Mouse (Mus musculus): ENCODE results near the gene Carmil3. TPM values are rescaled to one million over a fixed set of nuclear protein-coding genes. Genes with fewer than 3 reads are reported as not detected.

Gene Carmil3
- total RNA-seq, 2 experiments from 2014 or later = 0.70 to 1.3 TPM

DNA sequence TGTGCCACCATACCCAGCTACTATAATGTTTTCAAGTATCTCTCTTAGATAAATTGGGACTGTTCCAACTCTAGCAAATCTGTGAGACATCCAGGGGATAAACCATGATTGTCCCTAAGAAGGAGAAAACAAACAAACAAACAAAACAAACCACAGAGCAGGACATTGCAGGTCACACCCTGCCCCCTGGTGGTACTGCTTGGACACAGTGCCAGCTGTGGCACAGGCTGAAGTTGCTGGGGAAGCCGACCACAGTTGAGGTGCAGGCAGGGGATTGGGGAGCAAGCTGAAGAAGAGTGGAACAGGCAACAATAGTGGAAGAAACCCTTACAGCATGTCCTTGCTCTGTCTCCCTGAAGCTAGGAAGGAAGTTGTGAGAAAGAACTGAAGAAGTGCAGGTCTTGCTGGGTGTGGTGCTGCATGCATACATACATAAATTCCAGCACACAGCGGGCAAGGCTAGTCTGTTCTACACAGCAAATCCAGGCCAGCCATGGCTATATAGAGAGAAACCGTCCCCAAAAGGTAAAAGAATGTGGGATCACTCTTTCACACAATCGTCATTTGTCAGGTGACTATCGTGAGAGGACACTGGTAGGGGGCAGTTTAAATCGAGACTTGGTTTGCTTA lies 45.8 kb downstream of the Carmil3 start:
- ATAC-seq (replicated peaks; ENCODE audit: low FRiP score, low TSS enrichment, poor library complexity, severe bottlenecking) = 0 out of 2 replicates have a peak, but pooled peaks have one; percentile 28

DNA sequence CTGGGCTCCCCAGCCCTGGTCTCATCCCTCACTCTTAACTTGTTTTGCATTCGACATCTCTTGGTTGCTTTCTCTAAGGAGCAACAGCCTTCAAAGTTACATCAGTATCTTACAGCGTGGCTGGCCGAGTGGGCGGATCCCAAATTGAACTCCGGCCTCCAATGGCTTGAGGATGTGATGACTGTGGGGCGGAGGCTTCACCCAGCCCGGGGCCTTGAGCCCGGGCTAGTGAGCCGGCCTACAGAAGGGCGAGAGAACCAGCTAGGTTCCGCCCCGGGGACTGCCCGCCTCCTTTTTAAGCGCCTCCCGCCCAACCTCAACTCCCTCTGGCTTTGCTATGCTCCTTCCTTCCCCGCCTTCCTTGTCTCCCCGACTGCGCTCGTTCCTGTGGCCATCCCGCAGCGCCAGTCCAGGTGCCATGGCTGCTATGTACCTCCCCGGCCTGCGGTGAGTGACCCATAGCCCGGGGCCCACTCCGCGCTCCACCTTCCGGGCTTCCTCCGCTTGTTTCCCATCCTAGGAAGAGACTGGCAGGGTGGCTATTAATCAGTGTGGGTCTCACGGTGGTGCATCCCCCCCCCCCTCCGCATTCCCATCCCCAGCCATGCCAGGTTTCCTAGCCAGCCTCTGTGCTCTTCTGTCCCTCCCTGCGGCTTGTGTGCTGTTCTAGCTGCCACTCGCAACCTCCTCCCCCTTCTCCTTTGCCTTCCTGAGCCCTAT lies 49.8 kb downstream of the Carmil3 start, which contains the start of gene Pck2:
Gene Pck2, plus strand, starts transcription at position 200 of the 720 bp plus-strand sequence.
- peak; percentile 89 for ATAC-seq (replicated peaks; ENCODE audit: low FRiP score, low TSS enrichment, poor library complexity, severe bottlenecking)

DNA sequence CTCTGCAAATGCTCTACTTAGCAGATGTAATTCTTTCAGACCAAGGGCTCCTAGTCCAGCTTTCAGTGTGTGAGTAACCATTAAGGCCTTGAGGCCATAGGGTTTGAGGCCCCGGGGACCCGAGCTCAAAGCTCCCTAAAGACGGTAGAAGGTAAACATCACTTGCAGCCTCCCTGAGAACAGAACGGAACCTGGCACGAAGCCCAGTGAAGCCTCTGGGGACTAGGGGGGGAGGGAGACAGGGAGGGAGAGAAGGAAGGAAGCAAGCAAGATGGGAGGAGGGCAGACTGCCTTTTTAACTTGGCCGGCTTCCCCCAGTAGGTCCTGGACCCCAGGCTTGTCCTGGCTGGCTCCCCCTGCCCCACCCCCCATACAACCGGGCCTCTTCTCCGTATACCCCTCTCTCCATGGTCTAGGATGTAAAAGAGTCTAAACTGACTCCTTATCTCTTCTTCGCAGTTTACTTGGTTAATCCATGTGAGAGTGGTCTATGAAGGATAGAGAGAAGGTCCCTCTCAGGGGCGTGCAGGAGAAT lies 50.4 kb downstream of the Carmil3 start:
- peak; percentile 35 for ATAC-seq (replicated peaks; ENCODE audit: low FRiP score, low TSS enrichment, poor library complexity, severe bottlenecking)

DNA sequence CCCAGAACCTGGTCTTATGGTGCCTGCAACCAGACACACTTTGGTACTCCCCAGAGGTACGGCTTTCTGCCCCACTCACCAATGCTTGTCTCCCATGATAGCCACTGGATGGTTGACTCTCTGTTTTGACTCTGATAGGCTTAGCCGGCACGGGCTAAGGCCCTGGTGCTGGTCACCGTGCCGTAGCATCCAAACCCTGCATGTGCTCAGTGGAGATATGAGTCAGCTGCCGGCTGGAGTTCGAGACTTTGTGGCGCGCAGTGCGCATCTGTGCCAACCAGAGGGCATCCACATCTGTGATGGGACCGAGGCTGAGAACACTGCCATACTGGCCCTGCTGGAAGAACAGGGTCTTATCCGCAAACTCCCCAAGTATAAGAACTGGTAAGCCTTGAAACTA lies 51.8 kb downstream of the Carmil3 start:
- ATAC-seq (replicated peaks; ENCODE audit: low FRiP score, low TSS enrichment, poor library complexity, severe bottlenecking) = peak; percentile 71

DNA sequence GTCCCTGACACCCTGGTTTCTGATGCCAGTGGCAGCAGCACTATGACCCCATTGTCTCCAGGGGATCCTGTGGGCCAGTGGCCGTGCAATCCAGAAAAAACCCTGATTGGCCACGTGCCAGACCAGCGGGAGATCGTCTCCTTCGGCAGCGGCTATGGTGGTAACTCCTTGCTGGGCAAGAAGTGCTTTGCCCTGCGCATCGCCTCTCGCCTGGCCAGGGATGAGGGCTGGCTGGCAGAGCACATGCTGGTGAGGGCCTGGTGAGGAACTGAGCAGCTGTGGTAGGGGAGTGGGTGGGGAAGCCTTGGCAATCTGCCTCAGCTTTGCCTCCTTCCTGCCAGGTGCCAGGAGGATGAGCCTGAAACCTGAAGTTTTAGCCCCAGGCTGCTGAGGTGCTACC lies 53.9 kb downstream of the Carmil3 start:
- ATAC-seq (replicated peaks; ENCODE audit: low FRiP score, low TSS enrichment, poor library complexity, severe bottlenecking) = no peak

DNA sequence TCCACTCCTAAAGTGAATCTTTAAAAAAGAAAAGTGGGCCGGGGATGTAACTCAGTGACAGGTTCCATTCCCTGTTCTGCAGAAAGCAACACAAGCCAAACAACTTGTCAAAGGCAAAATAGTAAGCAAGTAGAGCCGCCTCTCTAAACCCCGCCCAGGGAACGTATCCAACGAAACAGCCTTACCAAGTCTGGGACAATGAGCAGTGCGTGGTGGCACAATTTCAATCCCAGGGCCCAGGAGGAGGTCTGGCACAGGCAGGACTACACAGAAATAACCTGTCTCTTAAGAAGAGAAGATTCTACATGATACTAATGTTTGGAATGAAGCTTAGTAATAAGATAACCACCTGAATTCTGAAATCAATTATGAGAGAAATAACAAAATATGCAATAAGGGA lies 59.7 kb downstream of the Carmil3 start:
- no peak for ATAC-seq (replicated peaks; ENCODE audit: low FRiP score, low TSS enrichment, poor library complexity, severe bottlenecking)

DNA sequence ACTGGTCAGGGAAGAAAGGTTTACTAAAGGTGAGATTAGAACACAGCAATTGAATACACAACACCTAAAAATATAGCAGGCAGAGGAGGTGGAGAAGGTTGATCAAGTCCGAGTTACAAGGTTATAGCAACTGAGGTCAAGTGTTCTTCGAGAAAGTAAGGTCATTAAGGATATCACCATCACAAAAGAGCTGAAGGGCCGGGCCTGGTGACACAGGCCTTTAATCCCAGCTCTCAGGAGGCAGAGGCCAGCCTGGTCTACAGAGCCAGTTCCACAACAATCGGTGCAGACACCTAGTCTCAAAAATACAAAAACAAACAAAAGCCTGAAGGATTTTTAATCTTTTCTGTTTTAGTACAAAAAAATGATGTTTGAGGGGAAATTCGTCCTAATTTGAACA lies 60.9 kb downstream of the Carmil3 start:
- no peak for ATAC-seq (replicated peaks; ENCODE audit: low FRiP score, low TSS enrichment, poor library complexity, severe bottlenecking)

DNA sequence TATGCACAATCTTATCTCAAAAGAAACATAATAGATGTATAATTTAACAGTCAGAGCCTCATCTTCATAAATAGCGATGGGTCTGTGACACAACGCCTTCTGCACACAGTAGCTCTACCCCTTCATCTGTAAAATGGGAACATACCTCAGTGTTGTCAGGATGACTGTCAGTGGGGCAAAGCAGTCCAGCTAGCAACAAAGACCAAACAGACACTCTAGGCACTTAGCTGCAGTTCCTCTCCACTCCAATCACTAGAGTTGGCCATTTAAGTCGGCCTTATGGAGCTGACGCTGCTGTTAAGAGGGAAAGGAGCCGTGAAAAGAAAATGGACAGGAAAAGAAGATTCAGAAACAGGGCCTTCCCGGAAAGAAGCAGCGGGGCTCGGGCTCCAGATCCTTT lies 61.3 kb downstream of the Carmil3 start:
- ATAC-seq (replicated peaks; ENCODE audit: low FRiP score, low TSS enrichment, poor library complexity, severe bottlenecking) = no peak

DNA sequence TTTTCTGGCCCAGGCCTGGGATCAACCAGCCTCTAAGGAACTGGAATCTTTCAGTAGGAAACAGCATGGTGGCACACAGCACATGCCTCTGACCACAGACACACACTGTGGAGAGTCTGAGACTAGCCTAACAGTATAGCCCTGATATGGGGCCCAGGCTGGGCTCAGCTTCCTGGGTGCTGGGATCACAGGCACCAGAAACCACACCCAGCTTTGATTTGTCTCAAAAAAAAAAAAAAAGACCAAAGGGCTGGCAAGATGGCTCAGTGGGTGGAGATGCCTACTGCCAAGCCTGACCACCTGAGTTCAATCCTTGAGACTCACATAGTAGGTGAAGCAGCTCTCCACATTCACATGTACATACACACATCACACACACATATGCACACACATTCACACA lies 64.2 kb downstream of the Carmil3 start:
- ATAC-seq (replicated peaks; ENCODE audit: low FRiP score, low TSS enrichment, poor library complexity, severe bottlenecking) = no peak

DNA sequence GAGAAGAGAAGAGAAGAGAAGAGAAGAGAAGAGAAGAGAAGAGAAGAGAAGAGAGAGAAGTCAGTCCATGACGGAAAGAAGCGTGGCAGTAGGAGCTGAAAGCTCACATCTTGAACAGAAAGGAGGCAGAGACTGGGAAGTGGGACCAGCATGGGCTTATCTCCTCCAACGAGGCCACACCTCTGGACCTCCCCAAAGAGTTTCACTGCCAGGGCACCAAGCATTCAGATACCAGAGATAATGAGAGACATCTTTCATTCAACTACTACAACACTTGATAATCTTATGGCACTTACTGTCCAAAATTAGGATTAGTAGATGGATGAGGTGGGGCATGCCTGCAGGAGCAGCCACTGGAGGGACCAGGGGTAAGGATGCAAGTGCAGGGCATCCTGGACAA lies 65.3 kb downstream of the Carmil3 start:
- no peak for ATAC-seq (replicated peaks; ENCODE audit: low FRiP score, low TSS enrichment, poor library complexity, severe bottlenecking)

DNA sequence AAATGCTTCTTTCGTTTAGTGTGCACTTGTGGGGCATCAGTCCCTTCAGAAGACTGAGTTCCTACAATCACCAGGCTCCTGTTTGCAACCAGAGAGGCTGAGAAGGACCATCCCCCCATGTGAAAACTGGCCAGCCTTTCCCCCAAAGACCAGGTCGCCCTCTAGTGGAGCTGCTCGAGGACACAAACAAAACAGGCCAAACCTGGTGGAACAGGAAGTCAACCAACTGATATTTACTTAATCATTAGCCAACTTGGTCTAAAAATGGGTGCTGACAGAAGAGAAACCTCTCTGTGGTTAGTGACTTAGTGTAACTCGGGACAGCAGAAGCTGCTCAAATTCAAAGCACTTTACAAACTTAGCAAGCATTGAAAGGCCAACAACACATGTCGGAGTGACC lies 66.6 kb downstream of the Carmil3 start:
- ATAC-seq (replicated peaks; ENCODE audit: low FRiP score, low TSS enrichment, poor library complexity, severe bottlenecking) = 0 out of 2 replicates have a peak, but pooled peaks have one; percentile 10

DNA sequence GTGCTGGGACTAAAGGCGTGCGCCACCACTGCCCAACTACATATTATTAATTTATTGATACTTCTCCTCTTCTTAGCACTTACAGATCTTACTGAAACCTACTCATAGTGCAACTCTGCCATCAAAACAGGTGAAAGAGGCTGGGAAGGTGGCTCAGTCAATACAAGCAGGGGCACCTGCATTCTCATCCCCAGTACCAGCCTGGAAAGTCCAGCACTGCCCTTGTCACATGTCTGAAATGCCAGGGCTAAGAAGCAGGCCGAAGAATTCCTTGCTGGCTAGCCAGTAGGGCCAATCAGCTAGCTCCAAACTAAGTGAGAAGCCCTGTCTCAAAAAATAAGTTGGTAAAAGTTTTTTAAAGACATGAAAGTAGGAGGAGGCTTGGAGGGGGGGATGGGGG lies 67.1 kb downstream of the Carmil3 start:
- no peak for ATAC-seq (replicated peaks; ENCODE audit: low FRiP score, low TSS enrichment, poor library complexity, severe bottlenecking)

Other genes starting within 250 kb of the Carmil3 start
- 103 and 133 TPM in 2 replicates for gene Dhrs4, start 11.9 kb upstream of the Carmil3 start, total RNA-seq (2014; fragmentation: Nextera tagmentation)
- gene Dhrs4, start 11.9 kb upstream of the Carmil3 start, total RNA-seq (2017) = 128 and 189 TPM in 2 replicates
- gene Cpne6, start 19.8 kb downstream of the Carmil3 start, total RNA-seq (2014; fragmentation: Nextera tagmentation) = not detected in 2 replicates
- not detected in 2 replicates for gene Cpne6, start 19.8 kb downstream of the Carmil3 start, total RNA-seq (2017)
- not detected in 2 replicates for gene Nrl, start 34.3 kb downstream of the Carmil3 start, total RNA-seq (2014; fragmentation: Nextera tagmentation)
- gene Nrl, start 34.3 kb downstream of the Carmil3 start, total RNA-seq (2017) = not detected in 2 replicates
- gene Pck2, start 49.6 kb downstream of the Carmil3 start, total RNA-seq (2014; fragmentation: Nextera tagmentation) = 66.0 and 88.0 TPM in 2 replicates
- 48.7 and 55.6 TPM in 2 replicates for gene Pck2, start 49.6 kb downstream of the Carmil3 start, total RNA-seq (2017)
- gene Dcaf11, start 69.4 kb downstream of the Carmil3 start, total RNA-seq (2014; fragmentation: Nextera tagmentation) = 41.6 and 45.9 TPM in 2 replicates
- gene Dcaf11, start 69.4 kb downstream of the Carmil3 start, total RNA-seq (2017) = 48.3 and 115 TPM in 2 replicates
- 2.7 TPM in 1 of 2 replicates, not detected in the other for gene A730061H03Rik, start 69.8 kb downstream of the Carmil3 start, total RNA-seq (2014; fragmentation: Nextera tagmentation)
- 14.8 TPM in 1 of 2 replicates, not detected in the other for gene A730061H03Rik, start 69.8 kb downstream of the Carmil3 start, total RNA-seq (2017)
- gene Fitm1, start 85.0 kb downstream of the Carmil3 start, total RNA-seq (2014; fragmentation: Nextera tagmentation) = not detected in 2 replicates
- not detected in 2 replicates for gene Fitm1, start 85.0 kb downstream of the Carmil3 start, total RNA-seq (2017)
- 311 and 359 TPM in 2 replicates for gene Psme1, start 87.5 kb downstream of the Carmil3 start, total RNA-seq (2014; fragmentation: Nextera tagmentation)
- gene Psme1, start 87.5 kb downstream of the Carmil3 start, total RNA-seq (2017) = 249 and 300 TPM in 2 replicates
- 37.3 and 44.8 TPM in 2 replicates for gene Emc9, start 94.7 kb downstream of the Carmil3 start, total RNA-seq (2014; fragmentation: Nextera tagmentation)
- 22.7 and 26.7 TPM in 2 replicates for gene Emc9, start 94.7 kb downstream of the Carmil3 start, total RNA-seq (2017)
- 190 and 268 TPM in 2 replicates for gene Psme2, start 100.5 kb downstream of the Carmil3 start, total RNA-seq (2014; fragmentation: Nextera tagmentation)
- 208 and 351 TPM in 2 replicates for gene Psme2, start 100.5 kb downstream of the Carmil3 start, total RNA-seq (2017)
- gene Rnf31, start 101.1 kb downstream of the Carmil3 start, total RNA-seq (2014; fragmentation: Nextera tagmentation) = 35.8 and 47.0 TPM in 2 replicates
- 23.8 and 46.4 TPM in 2 replicates for gene Rnf31, start 101.1 kb downstream of the Carmil3 start, total RNA-seq (2017)
- 57.9 and 65.2 TPM in 2 replicates for gene Irf9, start 112.9 kb downstream of the Carmil3 start, total RNA-seq (2014; fragmentation: Nextera tagmentation)
- 41.6 and 41.7 TPM in 2 replicates for gene Irf9, start 112.9 kb downstream of the Carmil3 start, total RNA-seq (2017)
- gene Rec8, start 127.4 kb downstream of the Carmil3 start, total RNA-seq (2014; fragmentation: Nextera tagmentation) = 28.2 and 53.3 TPM in 2 replicates
- 16.0 and 27.6 TPM in 2 replicates for gene Rec8, start 127.4 kb downstream of the Carmil3 start, total RNA-seq (2017)
- gene Ipo4, start 145.3 kb downstream of the Carmil3 start, total RNA-seq (2014; fragmentation: Nextera tagmentation) = 79.0 and 101 TPM in 2 replicates
- gene Ipo4, start 145.3 kb downstream of the Carmil3 start, total RNA-seq (2017) = 21.2 and 26.9 TPM in 2 replicates
- 4.9 and 11.6 TPM in 2 replicates for gene Gm49378, start 147.2 kb downstream of the Carmil3 start, total RNA-seq (2014; fragmentation: Nextera tagmentation)
- 3.5 and 3.7 TPM in 2 replicates for gene Gm49378, start 147.2 kb downstream of the Carmil3 start, total RNA-seq (2017)
- gene Tm9sf1, start 153.2 kb downstream of the Carmil3 start, total RNA-seq (2014; fragmentation: Nextera tagmentation) = 43.8 and 52.6 TPM in 2 replicates
- 61.9 and 77.4 TPM in 2 replicates for gene Tm9sf1, start 153.2 kb downstream of the Carmil3 start, total RNA-seq (2017)
- gene Tssk4, start 159.5 kb downstream of the Carmil3 start, total RNA-seq (2014; fragmentation: Nextera tagmentation) = 0.87 and 0.99 TPM in 2 replicates
- gene Tssk4, start 159.5 kb downstream of the Carmil3 start, total RNA-seq (2017) = 0.69 TPM in 1 of 2 replicates, not detected in the other
- 39.9 and 57.6 TPM in 2 replicates for gene Mdp1, start 169.9 kb downstream of the Carmil3 start, total RNA-seq (2014; fragmentation: Nextera tagmentation)
- gene Mdp1, start 169.9 kb downstream of the Carmil3 start, total RNA-seq (2017) = 33.5 and 34.1 TPM in 2 replicates
- gene Gmpr2, start 181.3 kb downstream of the Carmil3 start, total RNA-seq (2014; fragmentation: Nextera tagmentation) = 20.2 and 31.1 TPM in 2 replicates
- 22.6 and 24.8 TPM in 2 replicates for gene Gmpr2, start 181.3 kb downstream of the Carmil3 start, total RNA-seq (2017)
- 398 and 455 TPM in 2 replicates for gene Nedd8, start 181.5 kb downstream of the Carmil3 start, total RNA-seq (2014; fragmentation: Nextera tagmentation)
- 365 and 374 TPM in 2 replicates for gene Nedd8, start 181.5 kb downstream of the Carmil3 start, total RNA-seq (2017)
- 22.2 and 59.3 TPM in 2 replicates for gene Tinf2, start 191.2 kb downstream of the Carmil3 start, total RNA-seq (2014; fragmentation: Nextera tagmentation)
- gene Tinf2, start 191.2 kb downstream of the Carmil3 start, total RNA-seq (2017) = 22.8 and 24.0 TPM in 2 replicates
- not detected in 2 replicates for gene Tgm1, start 223.3 kb downstream of the Carmil3 start, total RNA-seq (2014; fragmentation: Nextera tagmentation)
- 0.15 TPM in 1 of 2 replicates, not detected in the other for gene Tgm1, start 223.3 kb downstream of the Carmil3 start, total RNA-seq (2017)
- 14.4 and 20.2 TPM in 2 replicates for gene Rabggta, start 231.6 kb downstream of the Carmil3 start, total RNA-seq (2014; fragmentation: Nextera tagmentation)
- gene Rabggta, start 231.6 kb downstream of the Carmil3 start, total RNA-seq (2017) = 7.7 and 12.6 TPM in 2 replicates